Mouse (Mus musculus) megakaryocyte, embryonic 14.5 days (primary cell): ENCODE results near the gene Adipor1.

ENCODE experiments used
- FLI1 ChIP-seq: IDR thresholded peaks from 2 replicates; pipeline ENCODE4 v1.6.1; 2012; ENCODE audit warnings: low read length, inconsistent platforms, mixed read lengths
- GATA1 ChIP-seq: IDR thresholded peaks from 3 replicates; pipeline ENCODE4 v1.6.1; 2012; ENCODE audit warnings: mixed read lengths, low read length, inconsistent platforms, borderline replicate concordance

DNA sequence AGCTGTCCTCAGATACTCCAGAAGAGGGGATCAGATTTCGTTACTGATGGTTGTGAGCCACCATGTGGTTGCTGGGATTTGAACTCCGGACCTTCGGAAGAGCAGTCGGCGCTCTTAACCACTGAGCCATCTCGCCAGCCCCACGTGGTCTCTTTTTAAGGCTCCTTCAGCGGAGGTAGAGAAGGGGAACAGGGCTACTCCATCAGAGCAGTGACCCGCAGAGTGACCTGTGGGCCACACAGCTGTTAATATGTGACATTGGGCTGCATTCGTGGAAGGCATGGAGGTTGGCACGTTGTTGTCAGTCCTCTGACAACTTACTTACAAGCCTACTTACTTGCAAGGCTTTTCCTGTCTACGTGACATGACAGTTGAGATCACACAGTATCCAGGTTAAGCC is 17.0 kb upstream of the Adipor1 start:
- TF ChIP-seq GATA1 (no peak), FLI1 (no peak)
